Mouse (Mus musculus) NIH3T3 (cell line): ENCODE measurements around the gene Ykt6.
"Not testable (repeated sequence)": the region's sequence is repeated elsewhere in the genome, so short reads cannot be mapped to it uniquely, and the experiment has no call there.

Experiments used
- DNase-seq: peaks from one replicate; pipeline ENCODE4 v3.0.0-alpha.2; 2012; ENCODE audit warnings: low read depth

Ykt6 gene

DNA sequence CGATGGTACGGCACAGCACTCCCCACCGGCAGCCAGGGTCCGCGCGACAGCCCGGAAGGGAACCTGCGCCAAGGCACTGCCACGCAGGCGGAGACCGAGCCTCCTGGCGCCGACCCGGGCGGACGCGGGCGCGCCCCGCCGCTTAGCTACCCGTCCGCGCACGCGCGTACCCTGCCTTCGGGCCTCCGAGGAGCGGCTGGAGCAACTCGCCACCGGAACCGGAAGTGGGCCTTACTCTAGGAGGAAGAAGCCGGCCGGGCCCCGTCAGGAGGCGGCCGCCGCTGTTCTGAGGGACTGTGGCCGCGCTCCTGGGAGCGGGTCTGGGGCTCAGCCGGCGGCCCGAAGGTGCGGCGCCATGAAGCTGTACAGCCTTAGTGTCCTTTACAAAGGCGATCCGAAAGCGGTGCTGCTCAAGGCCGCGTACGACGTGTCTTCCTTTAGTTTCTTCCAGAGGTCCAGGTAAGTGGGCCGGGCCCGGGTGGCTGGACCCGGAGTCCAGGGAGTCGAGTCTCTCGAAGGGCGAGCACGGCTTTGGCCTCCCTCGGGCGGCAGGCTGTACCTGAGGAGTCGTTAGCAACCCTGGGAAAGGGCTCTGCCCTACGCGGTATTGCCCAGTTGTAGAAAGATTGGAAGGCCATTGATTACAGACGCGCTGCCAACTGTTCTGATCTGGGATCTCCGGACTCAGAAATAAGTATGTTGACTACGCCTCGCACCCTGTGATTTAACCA lies at the start of gene Ykt6:
TSS of gene Ykt6 (plus strand) at position 148 of the 731 bp plus-strand sequence.
- DNase-seq: peak; percentile 97

GRCm38 (mm10) chr11:5905778-5906518 lies 49.5 kb upstream of the Ykt6 start:
- DNase-seq: no peak

DNA sequence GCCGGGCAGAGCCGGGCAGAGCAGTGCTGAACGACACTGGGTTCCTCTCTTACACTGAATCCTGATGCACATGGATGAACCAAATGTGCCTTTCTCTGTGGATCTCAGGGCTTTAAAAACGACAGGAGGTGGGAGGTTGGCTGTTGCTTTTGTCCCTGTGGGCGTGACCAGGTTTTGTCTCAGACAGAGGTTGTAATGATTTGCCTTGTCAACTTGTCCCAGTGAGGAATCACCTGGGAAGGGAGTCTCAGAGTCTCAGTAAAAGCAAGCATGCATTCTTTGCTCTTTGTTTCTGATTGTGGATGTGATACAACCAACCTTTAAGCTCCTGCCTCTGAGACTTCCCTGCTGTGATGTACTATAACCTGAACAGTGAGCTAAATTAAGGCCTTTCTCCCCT lies 48.4 kb upstream of the Ykt6 start:
- DNase-seq: no peak

- no peak for DNase-seq
Measured at GRCm38 (mm10) chr11:5908642-5909041, 46.9 kb upstream of the Ykt6 start.

- DNase-seq: peak; percentile 89
Measured at GRCm38 (mm10) chr11:5912635-5913034, 42.9 kb upstream of the Ykt6 start.

- peak; percentile 38 for DNase-seq
Measured at GRCm38 (mm10) chr11:5913256-5913655, 42.2 kb upstream of the Ykt6 start.

GRCm38 (mm10) chr11:5913936-5914335 lies 41.6 kb upstream of the Ykt6 start:
- DNase-seq: no peak

DNA sequence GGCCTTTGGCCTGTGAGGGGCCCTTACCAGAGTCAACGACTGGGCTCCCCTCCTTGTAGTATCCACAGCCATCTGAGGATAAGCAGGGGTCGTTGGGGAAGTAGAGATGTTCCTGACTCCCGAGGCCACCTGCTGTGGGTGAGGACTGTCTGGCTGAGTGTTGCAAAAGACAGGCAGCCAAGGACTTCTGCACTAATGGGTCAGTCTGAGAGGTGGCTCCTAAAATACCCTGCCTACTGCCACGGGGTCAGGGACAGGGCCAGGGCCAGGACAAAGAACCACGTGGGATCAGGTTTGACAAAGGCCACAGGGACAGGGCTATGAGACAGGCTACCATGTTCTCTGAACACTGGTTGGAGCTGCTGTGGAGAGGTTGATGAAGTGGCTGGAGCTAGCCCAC lies 40.6 kb upstream of the Ykt6 start:
- no peak for DNase-seq

- peak; percentile 39 for DNase-seq
Measured at GRCm38 (mm10) chr11:5915429-5916177, 39.9 kb upstream of the Ykt6 start.

DNA sequence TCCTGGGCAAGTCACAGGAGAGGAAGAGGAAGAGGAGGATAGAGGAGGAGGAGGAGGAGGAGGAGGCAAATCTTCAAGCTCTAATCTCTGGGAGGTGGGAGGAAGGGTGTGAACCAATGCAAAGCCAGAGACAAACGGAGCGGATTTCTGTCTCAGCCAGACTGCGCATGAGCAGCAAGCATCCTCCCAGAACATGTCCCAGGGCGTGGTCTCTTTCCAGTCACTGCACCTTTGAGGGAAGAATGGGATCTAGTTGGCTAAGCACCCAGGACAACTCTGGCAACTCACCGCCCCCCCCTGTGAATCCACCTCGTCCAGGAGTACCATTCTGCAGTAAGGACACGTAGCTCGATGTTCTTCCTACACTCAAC lies 39.3 kb upstream of the Ykt6 start:
- DNase-seq: no peak

- DNase-seq: peak; percentile 88
Measured at GRCm38 (mm10) chr11:5918111-5918510, 37.4 kb upstream of the Ykt6 start.

DNA sequence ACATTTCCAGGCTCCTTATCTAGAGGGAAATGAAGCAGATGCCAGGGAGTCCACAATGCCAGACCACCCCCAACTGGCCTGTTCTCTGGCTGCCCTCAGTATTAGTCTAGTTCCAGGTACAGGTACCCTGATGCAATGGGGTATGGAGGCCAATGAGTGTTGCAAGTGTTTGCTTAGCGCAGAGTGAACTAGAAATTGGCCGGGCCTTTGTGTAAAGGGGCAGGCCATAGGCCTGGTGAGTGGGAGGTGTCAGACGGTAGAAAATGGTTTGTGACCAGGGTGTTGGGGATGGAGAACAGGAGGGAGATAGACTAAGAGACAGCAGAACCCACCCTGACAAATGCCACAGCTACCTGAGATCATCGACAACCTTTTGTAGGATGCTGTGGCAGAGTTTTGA lies 35.9 kb upstream of the Ykt6 start:
- no peak for DNase-seq

- no peak for DNase-seq
Measured at GRCm38 (mm10) chr11:5920323-5920960, 35.1 kb upstream of the Ykt6 start.

- DNase-seq: no peak
Measured at GRCm38 (mm10) chr11:5924699-5925098, 30.8 kb upstream of the Ykt6 start.

DNA sequence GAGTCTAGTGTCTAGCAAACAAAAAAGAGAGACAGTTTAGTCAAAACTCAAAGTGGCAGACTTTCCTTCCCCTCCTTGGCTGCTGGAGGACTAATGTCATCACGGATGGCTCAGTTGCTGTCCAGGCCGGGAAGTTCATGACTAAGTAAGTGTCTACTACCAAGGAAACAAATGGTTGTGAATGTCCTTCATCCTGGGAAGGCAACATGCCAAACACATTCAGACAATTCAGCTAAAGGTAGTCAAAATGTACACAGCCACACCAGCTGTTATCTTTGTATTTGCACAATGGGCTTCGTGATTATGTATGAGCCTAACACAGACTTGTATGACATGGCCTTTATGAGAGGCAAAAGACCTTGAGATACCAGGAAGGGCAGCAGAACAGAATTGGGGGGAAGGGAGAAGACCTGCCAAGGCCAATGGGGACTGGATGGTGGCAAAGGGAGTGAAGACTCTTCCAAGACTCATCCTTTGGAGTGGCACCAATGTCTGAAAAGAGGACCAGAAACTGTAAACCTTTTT lies 28.7 kb upstream of the Ykt6 start:
- no peak for DNase-seq

DNA sequence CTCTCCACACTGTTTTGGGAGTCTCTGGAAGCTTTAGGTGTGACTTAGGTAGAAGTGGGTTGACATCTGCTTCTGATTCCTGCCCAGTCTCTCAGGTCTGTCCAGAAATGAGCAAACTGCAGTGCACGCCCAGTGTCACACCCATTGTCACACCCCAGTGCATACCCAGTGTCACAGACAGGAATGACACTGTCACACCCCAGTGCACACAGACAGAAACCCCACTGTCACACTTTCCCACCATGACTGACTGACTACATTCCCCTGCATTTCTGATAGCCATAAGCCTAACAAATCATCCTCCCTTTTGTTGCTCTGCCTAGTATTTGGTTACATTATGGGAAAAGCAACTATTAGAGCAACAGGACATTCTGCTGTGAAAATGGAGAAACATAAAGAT lies 24.9 kb upstream of the Ykt6 start:
- DNase-seq: no peak

- DNase-seq: peak; percentile 59
Measured at GRCm38 (mm10) chr11:5931947-5932346, 23.5 kb upstream of the Ykt6 start.

- not testable (repeated sequence) for DNase-seq
Measured at GRCm38 (mm10) chr11:5934531-5934930, 21.0 kb upstream of the Ykt6 start.

GRCm38 (mm10) chr11:5942966-5943365 lies 12.5 kb upstream of the Ykt6 start:
- no peak for DNase-seq

- peak; percentile 85 for DNase-seq
Measured at GRCm38 (mm10) chr11:5945096-5945495, 10.4 kb upstream of the Ykt6 start.

DNA sequence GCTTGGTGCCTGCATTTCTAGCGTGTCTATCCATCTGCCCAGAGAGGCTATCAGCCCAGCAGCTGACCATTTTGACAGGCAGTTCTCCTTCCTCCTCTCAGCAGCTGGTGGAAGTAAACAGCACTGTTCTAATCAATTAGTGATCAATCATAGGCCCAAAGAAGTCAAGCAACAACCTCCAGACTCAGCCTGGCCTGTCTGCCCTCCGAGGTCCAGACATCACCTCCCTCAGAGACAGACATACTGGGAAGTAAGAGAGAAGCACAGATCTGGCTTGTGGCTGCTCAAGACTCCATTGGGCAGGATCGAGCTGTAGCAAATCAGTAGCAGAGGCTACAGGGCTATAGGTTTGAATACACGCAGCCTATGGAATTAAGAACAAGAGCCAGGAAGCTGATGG lies 7.7 kb upstream of the Ykt6 start:
- DNase-seq: no peak
